ENCODE assay signal across 23 mouse cellular contexts in the genomic region with DNA sequence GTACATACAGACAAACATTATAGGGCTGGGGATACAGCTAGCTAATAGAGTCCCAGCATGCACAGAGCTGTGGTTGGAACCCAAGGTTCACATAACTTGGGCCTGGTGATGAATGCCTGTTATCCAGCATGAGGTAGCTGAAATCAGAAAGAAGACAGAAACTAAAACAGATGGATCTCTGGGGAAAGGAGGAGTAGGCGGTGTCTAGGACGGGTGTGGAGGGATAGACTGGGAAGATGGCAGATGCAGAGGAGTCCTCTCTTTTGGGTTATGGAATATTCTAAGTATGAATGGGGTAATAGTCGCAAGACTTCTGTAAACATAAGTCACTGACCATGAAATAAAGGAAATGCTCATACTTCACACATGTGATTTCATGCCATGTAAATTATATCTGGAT. TPM values are rescaled to one million over a fixed set of nuclear protein-coding genes. Genes with fewer than 3 reads are reported as not detected.
DNase-seq lines count a peak whose midpoint lies in the region; ATAC-seq lines count a peak whose summit lies in the region.
"Had no signal": no experiment of that assay in that cellular context is flagged by ENCODE, and none has a peak within 500 bp of the region (broad histone marks: within the 10 kb centered on the region; RNA-seq: fewer than 3 reads in every experiment).

No protein-coding gene starts in this region.

- no peaks in the 10 kb centered on the region for H3K4me1 ChIP-seq in midbrain, embryonic 10.5 days

- no peaks in the 10 kb centered on the region for H3K27me3 ChIP-seq in midbrain, embryonic 10.5 days (ENCODE audit: low read depth, poor library complexity, severe bottlenecking)
- H3K27me3 ChIP-seq: CH12.LX, Patski had no signal

- 93% methylated on average over 3 of the region's 3 CpGs for WGBS in midbrain, embryonic 10.5 days

- H3K9me3 ChIP-seq in midbrain, embryonic 10.5 days (replicated peaks), result no peaks in the 10 kb centered on the region
- H3K9me3 ChIP-seq: G1E had no signal

- H3K36me3 ChIP-seq in midbrain, embryonic 10.5 days, result no peaks in the 10 kb centered on the region
- H3K36me3 ChIP-seq: G1E had no signal

- no peak overlapping the region for H3K4me3 ChIP-seq in midbrain, embryonic 10.5 days

- no peak overlapping the region for H3K27ac ChIP-seq in midbrain, embryonic 10.5 days (replicated peaks)

- peak; percentile 98 for ATAC-seq in frontal cortex, adult (ENCODE audit: low TSS enrichment)
- ATAC-seq: activated CD4-positive, CD25-positive, alpha-beta regulatory T cell, adult 4 months; CD4-positive, CD25-positive, alpha-beta regulatory T cell, adult 4 months; Patski had no signal

- no peak for DNase-seq in frontal cortex, postnatal 25 days (ENCODE audit: low spot score in 2 of 2)
- peak; percentile 20 for DNase-seq in right cerebral cortex, adult 18-20 months
- no peak for DNase-seq in right cerebral cortex, postnatal 14 days
- peak; percentile 65 for DNase-seq in brain, adult 2 months (ENCODE audit: low read depth, low spot score)
- DNase-seq in telencephalon, adult 2 months (ENCODE audit: low read depth, low spot score), result peak; percentile 24
- no peak for DNase-seq in embryo, embryonic 10.5 days (ENCODE audit: low spot score)
- DNase-seq in midbrain, embryonic 10.5 days (ENCODE audit: low spot score), result no peak
- DNase-seq: adrenal gland, adult 2 months; adrenal gland, adult 8-10 months; adrenal gland, postnatal 10 days; adrenal gland, postnatal 14 days; adrenal gland, postnatal 25 days; adrenal gland, postnatal 36 days; B cell, adult 2 months; cerebellum, adult 11 months; cerebellum, adult 11-12 months; cerebellum, adult 18-20 months had no signal

RNA-seq across cellular contexts. Expression of a gene that starts 27.9 kb away (rescaled TPM):
- 29.6 and 30.1 TPM in 2 replicates for polyA plus RNA-seq in midbrain, embryonic 10.5 days (2016; fragmentation: Nextera tagmentation; extraction: Ambion mirVana)

Comparison
In these comparisons a context has a peak if more than half of its experiments do, and no peak if none do; other contexts are left out.
1. DNase-seq: peak in right cerebral cortex, adult 18-20 months (single experiment), brain, adult 2 months (single experiment) and telencephalon, adult 2 months (single experiment); none in frontal cortex, postnatal 25 days (0 of 2), right cerebral cortex, postnatal 14 days (single experiment), embryo, embryonic 10.5 days (single experiment) and midbrain, embryonic 10.5 days (single experiment).